ENCODE assay signal across 1 mouse cellular context in genomic region chr4:136602568-136602967, GRCm38 (mm10).
TF ChIP-seq lines count a peak whose summit lies in the region.

TSS of gene Kdm1a (minus strand) at chr4:136602723.

TF ChIP-seq in CH12.LX, 34 proteins besides CTCF, POLR2A, EP300 and RAD21 (continued from another document):
- peak; percentile 84 for TF ChIP-seq HCFC1 (IDR thresholded peaks at IDR 0.05; ENCODE audit: low read depth, low read length)
- peak; percentile 68 for TF ChIP-seq SIN3A (IDR thresholded peaks at IDR 0.05; ENCODE audit: low read length)
- TF ChIP-seq NELFE (IDR thresholded peaks at IDR 0.05; ENCODE audit: low read depth, low read length), result peak; percentile 89
- 0 out of 2 replicates have a peak, but pooled peaks have one; percentile 25 for TF ChIP-seq TBP (conservative IDR thresholded peaks at IDR 0.05; ENCODE audit: low read depth, low read length)
